Mouse (Mus musculus): ENCODE measurements around the gene Sval2. TPM values are rescaled to one million over a fixed set of nuclear protein-coding genes. Genes with fewer than 3 reads are reported as not detected.

The Sval2 gene
- polyA plus RNA-seq (2012; rRNA removed), result not detected in 2 replicates

- Histone ChIP-seq H3K4me1 (ENCODE audit: control insufficient read depth, insufficient read depth, insufficient read length, low read length) (no peaks in the 10 kb centered on the region), H3K27me3 (ENCODE audit: control insufficient read depth, insufficient read depth, low read length) (no peaks in the 10 kb centered on the region), H3K36me3 (ENCODE audit: control insufficient read depth, insufficient read depth, low read length) (no peaks in the 10 kb centered on the region), H3K27ac (ENCODE audit: insufficient read depth, low read depth, low read length) (no peak within 1 kb of the TSS), H3K4me3 (ENCODE audit: low read depth, low read length) (no peak within 1 kb of the TSS)
- WGBS, result 82% methylated on average over 3 of the region's 3 CpGs
- TF ChIP-seq CTCF (IDR thresholded peaks at IDR 0.05; ENCODE audit: extremely low read depth, insufficient read length, insufficient replicate concordance, low read depth, low read length), result no peak
- no peak for TF ChIP-seq POLR2A (IDR thresholded peaks at IDR 0.05; ENCODE audit: low read depth, low read length)
Measured at GRCm38 (mm10) chr6:41852689-41853088, at the start of gene Sval2. TSS of gene Sval2 (plus strand) at chr6:41852989.

- Histone ChIP-seq H3K36me3 (ENCODE audit: control insufficient read depth, insufficient read depth, low read length) (no peaks in the 10 kb centered on the region), H3K4me3 (ENCODE audit: low read depth, low read length) (no peak overlapping the region), H3K4me1 (ENCODE audit: control insufficient read depth, insufficient read depth, insufficient read length, low read length) (no peaks in the 10 kb centered on the region), H3K27me3 (ENCODE audit: control insufficient read depth, insufficient read depth, low read length) (no peaks in the 10 kb centered on the region), H3K27ac (ENCODE audit: insufficient read depth, low read depth, low read length) (no peak overlapping the region)
- no peak for TF ChIP-seq CTCF (IDR thresholded peaks at IDR 0.05; ENCODE audit: extremely low read depth, insufficient read length, insufficient replicate concordance, low read depth, low read length)
- TF ChIP-seq POLR2A (IDR thresholded peaks at IDR 0.05; ENCODE audit: low read depth, low read length), result no peak
Measured at GRCm38 (mm10) chr6:41824086-41824485, 28.7 kb upstream of the Sval2 start.

GRCm38 (mm10) chr6:41829516-41829915, 23.3 kb upstream of the Sval2 start:
- Histone ChIP-seq H3K4me1 (ENCODE audit: control insufficient read depth, insufficient read depth, insufficient read length, low read length) (no peaks in the 10 kb centered on the region), H3K4me3 (ENCODE audit: low read depth, low read length) (no peak overlapping the region), H3K27me3 (ENCODE audit: control insufficient read depth, insufficient read depth, low read length) (no peaks in the 10 kb centered on the region), H3K36me3 (ENCODE audit: control insufficient read depth, insufficient read depth, low read length) (no peaks in the 10 kb centered on the region), H3K27ac (ENCODE audit: insufficient read depth, low read depth, low read length) (no peak overlapping the region)
- 87% methylated on average over 2 of the region's 2 CpGs for WGBS
- TF ChIP-seq POLR2A (IDR thresholded peaks at IDR 0.05; ENCODE audit: low read depth, low read length), result no peak

- Histone ChIP-seq H3K4me1 (ENCODE audit: control insufficient read depth, insufficient read depth, insufficient read length, low read length) (no peaks in the 10 kb centered on the region), H3K4me3 (ENCODE audit: low read depth, low read length) (no peak within 1 kb of the TSS), H3K27me3 (ENCODE audit: control insufficient read depth, insufficient read depth, low read length) (no peaks in the 10 kb centered on the region), H3K36me3 (ENCODE audit: control insufficient read depth, insufficient read depth, low read length) (no peaks in the 10 kb centered on the region), H3K27ac (ENCODE audit: insufficient read depth, low read depth, low read length) (no peak within 1 kb of the TSS)
- WGBS, result 79% methylated on average over 2 of the region's 2 CpGs
- no peak for TF ChIP-seq POLR2A (IDR thresholded peaks at IDR 0.05; ENCODE audit: low read depth, low read length)
- no peak for TF ChIP-seq CTCF (IDR thresholded peaks at IDR 0.05; ENCODE audit: extremely low read depth, insufficient read length, insufficient replicate concordance, low read depth, low read length)
Measured at GRCm38 (mm10) chr6:41847235-41847634, 5.6 kb upstream of the Sval2 start, which contains the start of gene Pip. TSS of gene Pip (plus strand) at chr6:41847535.

GRCm38 (mm10) chr6:41864038-41864437, 11.2 kb downstream of the Sval2 start:
- H3K4me1 ChIP-seq (ENCODE audit: control insufficient read depth, insufficient read depth, insufficient read length, low read length), result no peaks in the 10 kb centered on the region
- no peak overlapping the region for H3K27ac ChIP-seq (ENCODE audit: insufficient read depth, low read depth, low read length)
- TF ChIP-seq POLR2A (IDR thresholded peaks at IDR 0.05; ENCODE audit: low read depth, low read length), result no peak
- no peak for TF ChIP-seq CTCF (IDR thresholded peaks at IDR 0.05; ENCODE audit: extremely low read depth, insufficient read length, insufficient replicate concordance, low read depth, low read length)
- H3K36me3 ChIP-seq (ENCODE audit: control insufficient read depth, insufficient read depth, low read length), result no peaks in the 10 kb centered on the region
- H3K4me3 ChIP-seq (ENCODE audit: low read depth, low read length), result no peak overlapping the region
- no peaks in the 10 kb centered on the region for H3K27me3 ChIP-seq (ENCODE audit: control insufficient read depth, insufficient read depth, low read length)
- 69% methylated on average over 2 of the region's 2 CpGs for WGBS

- Histone ChIP-seq H3K4me3 (ENCODE audit: low read depth, low read length) (no peak overlapping the region), H3K27me3 (ENCODE audit: control insufficient read depth, insufficient read depth, low read length) (no peaks in the 10 kb centered on the region), H3K27ac (ENCODE audit: insufficient read depth, low read depth, low read length) (no peak overlapping the region), H3K4me1 (ENCODE audit: control insufficient read depth, insufficient read depth, insufficient read length, low read length) (no peaks in the 10 kb centered on the region), H3K36me3 (ENCODE audit: control insufficient read depth, insufficient read depth, low read length) (no peaks in the 10 kb centered on the region)
- TF ChIP-seq POLR2A (IDR thresholded peaks at IDR 0.05; ENCODE audit: low read depth, low read length) (no peak), CTCF (IDR thresholded peaks at IDR 0.05; ENCODE audit: extremely low read depth, insufficient read length, insufficient replicate concordance, low read depth, low read length) (no peak)
- 88% methylated on average over 5 of the region's 5 CpGs for WGBS
Measured at GRCm38 (mm10) chr6:41911625-41912024, 58.8 kb downstream of the Sval2 start.

Other genes with a start within 250 kb of the Sval2 start
- 1.6 and 2.1 TPM in 2 replicates for gene Ephb6, start 247.5 kb upstream of the Sval2 start, polyA plus RNA-seq (2012; rRNA removed)
- gene Trpv6, start 216.6 kb upstream of the Sval2 start, polyA plus RNA-seq (2012; rRNA removed), result 0.08 and 15.9 TPM in 2 replicates
- not detected in 2 replicates for gene Trpv5, start 172.2 kb upstream of the Sval2 start, polyA plus RNA-seq (2012; rRNA removed)
- not detected in 2 replicates for gene Llcfc1, start 168.6 kb upstream of the Sval2 start, polyA plus RNA-seq (2012; rRNA removed)
- gene Kel, start 148.7 kb upstream of the Sval2 start, polyA plus RNA-seq (2012; rRNA removed), result 0.10 TPM in 1 of 2 replicates, not detected in the other
- not detected in 2 replicates for gene Olfr459, start 77.8 kb upstream of the Sval2 start, polyA plus RNA-seq (2012; rRNA removed)
- not detected in 2 replicates for gene Pip, start 5.5 kb upstream of the Sval2 start, polyA plus RNA-seq (2012; rRNA removed)
- not detected in 2 replicates for gene Sval1, start 98.6 kb downstream of the Sval2 start, polyA plus RNA-seq (2012; rRNA removed)
- not detected in 2 replicates for gene Sval3, start 115.2 kb downstream of the Sval2 start, polyA plus RNA-seq (2012; rRNA removed)
- gene Sva, start 185.4 kb downstream of the Sval2 start, polyA plus RNA-seq (2012; rRNA removed), result not detected in 2 replicates

Measured in small intestine, adult 2 months (tissue).